Mouse (Mus musculus) embryonic fibroblast, embryonic 13.5 days (primary cell): ENCODE measurements around the gene Grid2.

Source experiments
- CTCF ChIP-seq: IDR thresholded peaks from 2 replicates; pipeline ENCODE4 v1.5.1; 2011; ENCODE audit warnings: mild to moderate bottlenecking, control low read depth, low read length, moderate library complexity, borderline replicate concordance; ENCODE audit not compliant: insufficient read depth
- POLR2A ChIP-seq: IDR thresholded peaks from 2 replicates; pipeline ENCODE4 v1.6.1; 2011; ENCODE audit warnings: low read depth, mild to moderate bottlenecking, control low read depth, low read length, moderate library complexity

DNA sequence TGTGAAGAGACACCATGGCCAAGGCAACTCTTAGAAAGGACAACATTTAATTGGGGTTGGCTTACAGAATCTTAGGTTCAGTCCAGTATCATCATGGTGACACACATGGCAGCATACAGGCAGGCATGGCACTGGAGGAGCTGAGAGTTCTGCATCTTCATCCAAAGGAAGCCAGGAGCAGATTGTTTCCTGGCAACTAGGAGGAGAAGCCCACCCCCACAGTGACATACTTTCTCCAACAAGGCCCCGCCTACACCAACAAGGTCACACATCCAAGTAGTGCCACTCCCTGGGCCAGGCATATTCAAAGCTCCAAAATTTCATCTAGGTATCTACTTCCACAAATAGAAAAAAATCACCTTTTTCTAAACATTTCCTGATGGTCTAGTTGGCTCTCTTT is 1351.4 kb downstream of the Grid2 start:
- TF ChIP-seq CTCF: no peak
- TF ChIP-seq POLR2A: no peak
